Mouse (Mus musculus) embryonic fibroblast, embryonic 13.5 days (primary cell): ENCODE results near the gene Il20rb.

Experiments used
- CTCF ChIP-seq: IDR thresholded peaks from 2 replicates; pipeline ENCODE4 v1.5.1; 2011; ENCODE audit warnings: mild to moderate bottlenecking, control low read depth, low read length, moderate library complexity, borderline replicate concordance; ENCODE audit not compliant: insufficient read depth
- POLR2A ChIP-seq: IDR thresholded peaks from 2 replicates; pipeline ENCODE4 v1.6.1; 2011; ENCODE audit warnings: low read depth, mild to moderate bottlenecking, control low read depth, low read length, moderate library complexity

- TF ChIP-seq CTCF (no peak), POLR2A (no peak)
Observed at GRCm38 (mm10) chr9:100461671-100462070, 24.9 kb downstream of the Il20rb start.
